Mouse (Mus musculus) midbrain, postnatal 0 days (tissue): ENCODE measurements around the gene Gmpr2. TPM values are rescaled to one million over a fixed set of nuclear protein-coding genes. Genes with fewer than 3 reads are reported as not detected.

Source experiments
- ATAC-seq: fragments of 200-750 bp; cut with Nextera tagmentation; 2 replicates; pipeline ENCODE4 v1.8.0; 2017; ENCODE audit warnings: moderate number of reproducible peaks, mild to moderate bottlenecking, moderate TSS enrichment, moderate library complexity; ENCODE audit not compliant: low FRiP score
- DNase-seq: peaks from one replicate; pipeline ENCODE4 v3.0.0-alpha.2; 2015; ENCODE audit warnings: low spot score
- H3K27ac ChIP-seq: fragments of 300-500 bp; sonication (generic); 2 replicates; pipeline ENCODE4 v1.5.1; 2014; ENCODE audit warnings: low read depth, mild to moderate bottlenecking, low read length, mixed read lengths
- H3K27me3 ChIP-seq: fragments of 300-500 bp; sonication (generic); 2 replicates; pipeline ENCODE4 v1.6.1; 2014; ENCODE audit warnings: low read length, control low read depth, mixed read lengths; ENCODE audit not compliant: insufficient read depth
- H3K36me3 ChIP-seq: fragments of 300-500 bp; sonication (generic); 2 replicates; pipeline ENCODE4 v1.6.1; 2014; ENCODE audit warnings: low read length, control low read depth, mixed read lengths; ENCODE audit not compliant: insufficient read depth
- H3K4me1 ChIP-seq: fragments of 300-500 bp; sonication (generic); 2 replicates; pipeline ENCODE4 v1.6.1; 2014; ENCODE audit warnings: mild to moderate bottlenecking, control low read depth, antibody characterized with exemption, low read length, mixed read lengths; ENCODE audit not compliant: insufficient read depth
- H3K4me2 ChIP-seq: fragments of 300-500 bp; sonication (generic); 2 replicates; pipeline ENCODE4 v1.6.1; 2014; ENCODE audit warnings: low read depth, mild to moderate bottlenecking, low read length, mixed read lengths; ENCODE audit not compliant: poor library complexity, severe bottlenecking
- H3K4me3 ChIP-seq: fragments of 300-500 bp; sonication (generic); 2 replicates; pipeline ENCODE4 v1.5.1; 2014; ENCODE audit warnings: low read depth, mild to moderate bottlenecking, low read length, moderate library complexity
- H3K9ac ChIP-seq: fragments of 300-500 bp; sonication (generic); replicated peaks from 2 replicates; pipeline ENCODE4 v1.6.1; 2014; ENCODE audit warnings: mild to moderate bottlenecking, low read length, moderate library complexity, mixed read lengths; ENCODE audit not compliant: poor library complexity, severe bottlenecking
- H3K9me3 ChIP-seq: fragments of 300-500 bp; sonication (generic); 2 replicates; pipeline ENCODE4 v1.6.1; 2016; ENCODE audit warnings: low read length, control low read depth
- CTCF ChIP-seq: IDR thresholded peaks from 2 replicates; pipeline ENCODE4 v1.5.1; 2016; ENCODE audit warnings: antibody characterized with exemption, mild to moderate bottlenecking
- WGBS: fragments of 180-500 bp; shearing (Covaris S2); extraction: QIAGEN DNeasy Blood & Tissue Kit; methylation state at CpG from one replicate; pipeline ENCODE4 v1.1.7; 2014; 5-methylcytosine and 5-hydroxymethylcytosine counted together
- polyA plus RNA-seq: library from polyadenylated mRNA; unstranded; fragments of >200 nt; fragmentation: Nextera tagmentation; extraction: Ambion mirVana; gene quantifications from 2 replicates; pipeline ENCODE4 v1.2.1, GENCODE M21; 2015
- total RNA-seq: library from RNA; depleted of rRNA; stranded (reverse); fragments of >200 nt; gene quantifications from 2 replicates; pipeline ENCODE4 v1.2.3, GENCODE M21; 2014

Gmpr2 gene
- total and polyA plus RNA-seq, 2 experiments from 2014 or later: 19.9 to 36.7 TPM

DNA sequence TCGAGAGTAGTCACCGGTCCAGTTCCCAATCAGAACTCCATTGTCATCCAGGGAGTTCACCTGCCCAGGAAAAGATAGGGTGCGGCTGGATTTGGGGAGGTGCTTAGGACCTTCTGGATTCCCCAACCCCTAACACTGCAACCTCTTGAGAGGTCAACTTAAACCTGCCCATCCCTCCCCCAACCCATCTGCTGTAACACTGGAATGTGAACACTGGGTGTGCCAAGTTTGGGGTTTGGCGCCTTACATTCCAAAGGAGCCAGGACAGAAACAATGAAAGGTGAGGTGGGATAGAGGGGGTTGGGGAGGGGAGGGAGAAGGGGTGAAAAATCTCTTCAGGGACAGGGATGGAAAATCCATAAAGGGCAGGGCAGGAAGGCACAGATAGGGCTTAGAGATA is 37.8 kb downstream of the Gmpr2 start:
- no peak overlapping the region for H3K27ac ChIP-seq
- H3K36me3 ChIP-seq: no peaks in the 10 kb centered on the region
- no peak overlapping the region for H3K4me2 ChIP-seq
- 0 out of 2 replicates have a peak, but pooled peaks cover 5% of the 10 kb centered on the region for H3K27me3 ChIP-seq
- WGBS: 86% methylated on average over 4 of the region's 4 CpGs
- no peak for DNase-seq
- no peaks in the 10 kb centered on the region for H3K9me3 ChIP-seq
- no peak overlapping the region for H3K4me3 ChIP-seq
- no peak for TF ChIP-seq CTCF
- no peak for ATAC-seq
- H3K9ac ChIP-seq: no peak overlapping the region
- no peaks in the 10 kb centered on the region for H3K4me1 ChIP-seq

DNA sequence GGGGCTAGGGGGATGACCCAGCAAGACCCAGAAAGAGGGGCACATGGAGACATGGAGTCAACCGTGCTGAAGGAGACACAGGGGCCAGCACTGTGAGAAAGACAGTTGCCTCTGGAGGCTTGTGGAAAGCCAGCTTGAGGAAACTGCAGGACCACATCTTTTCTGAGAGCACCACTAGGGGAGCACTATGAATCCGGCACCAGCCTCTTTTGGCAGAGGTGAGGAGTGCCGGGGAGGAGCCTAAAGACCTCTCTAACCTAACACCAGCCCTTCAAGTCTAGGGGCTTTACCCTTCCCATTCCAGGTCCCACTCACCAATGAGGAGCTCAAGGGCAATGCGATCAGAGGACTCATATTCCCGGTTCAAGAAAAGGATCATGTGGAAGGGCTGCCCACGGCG is 40.0 kb downstream of the Gmpr2 start:
- no peak overlapping the region for H3K27ac ChIP-seq
- no peak for TF ChIP-seq CTCF
- H3K9me3 ChIP-seq: no peaks in the 10 kb centered on the region
- H3K36me3 ChIP-seq: peaks cover 9% of the 10 kb centered on the region
- WGBS: 77% methylated on average over 7 of the region's 7 CpGs
- DNase-seq (no peak), ATAC-seq (no peak)
- H3K27me3 ChIP-seq: 0 out of 2 replicates have a peak, but pooled peaks cover 5% of the 10 kb centered on the region
- no peaks in the 10 kb centered on the region for H3K4me1 ChIP-seq
- H3K9ac ChIP-seq: no peak overlapping the region
- no peak overlapping the region for H3K4me2 ChIP-seq
- H3K4me3 ChIP-seq: no peak overlapping the region

DNA sequence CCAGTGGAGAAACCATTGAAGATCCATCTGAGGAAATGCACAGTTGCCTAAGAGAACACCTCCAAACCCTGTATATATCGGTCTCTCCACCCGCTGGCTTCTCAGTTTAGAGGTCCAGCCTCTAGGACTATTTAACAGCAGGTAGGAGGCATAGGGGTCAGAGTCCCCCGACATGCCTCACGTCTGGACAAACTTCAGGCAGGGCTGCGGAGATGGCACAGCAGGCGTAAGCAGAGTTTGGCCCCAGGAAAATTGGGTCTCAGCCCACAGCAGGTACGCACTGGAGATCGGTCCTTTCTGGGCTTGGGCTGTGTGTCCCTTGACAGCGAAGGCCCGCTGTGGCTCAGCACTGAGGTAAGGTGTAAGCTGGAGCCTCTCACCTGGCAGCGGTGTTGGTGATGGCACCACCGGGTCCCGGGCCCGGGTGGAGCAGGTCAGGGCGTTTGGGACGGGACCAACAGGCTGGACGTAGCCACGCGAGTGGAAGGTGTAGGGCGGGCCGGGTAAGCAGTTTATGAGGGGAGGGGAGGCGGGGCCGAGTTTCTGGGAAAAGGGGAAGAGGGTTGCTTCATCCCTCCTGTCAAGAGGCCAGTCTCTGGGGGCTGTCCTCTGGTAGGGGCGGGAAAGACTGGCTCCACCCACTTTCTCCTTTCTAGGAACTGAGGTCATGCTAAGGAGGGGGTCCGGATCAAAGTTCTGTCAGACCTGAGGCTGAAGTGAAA is 41.4 kb downstream of the Gmpr2 start:
- ATAC-seq (no peak), DNase-seq (no peak)
- 0 out of 2 replicates have a peak, but pooled peaks cover 5% of the 10 kb centered on the region for H3K27me3 ChIP-seq
- H3K4me1 ChIP-seq: no peaks in the 10 kb centered on the region
- no peak overlapping the region for H3K4me2 ChIP-seq
- no peak overlapping the region for H3K4me3 ChIP-seq
- TF ChIP-seq CTCF: no peak
- 17% methylated on average over 24 of the region's 25 CpGs for WGBS
- H3K27ac ChIP-seq: no peak overlapping the region
- H3K36me3 ChIP-seq: peaks cover 19% of the 10 kb centered on the region
- no peaks in the 10 kb centered on the region for H3K9me3 ChIP-seq
- no peak overlapping the region for H3K9ac ChIP-seq

DNA sequence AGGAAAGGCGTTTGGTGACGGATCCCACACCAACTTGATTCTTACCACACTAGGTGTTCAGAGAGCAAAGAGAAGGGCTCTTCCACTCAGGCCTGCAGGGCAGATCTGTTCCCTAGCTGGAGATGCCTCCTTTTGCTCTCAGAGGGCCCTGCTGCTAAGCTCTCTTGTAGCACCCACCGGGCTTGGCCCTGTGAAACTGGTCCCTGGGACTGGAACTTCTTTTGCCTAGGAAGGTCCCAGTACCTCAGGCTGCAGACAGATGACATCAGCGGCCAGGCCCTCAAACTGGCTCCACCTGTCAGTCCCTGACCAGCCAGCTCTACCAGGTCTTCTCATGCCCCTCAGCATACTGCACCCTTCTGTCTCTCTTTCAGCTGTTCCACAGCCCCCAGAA is 42.0 kb downstream of the Gmpr2 start, which contains the start of gene Tgm1:
TSS of gene Tgm1 (minus strand) at position 198 of the 394 bp plus-strand sequence.
- H3K4me3 ChIP-seq: no peak within 1 kb of the TSS
- peaks cover 23% of the 10 kb centered on the region for H3K36me3 ChIP-seq
- H3K27me3 ChIP-seq: 0 out of 2 replicates have a peak, but pooled peaks cover 5% of the 10 kb centered on the region
- no peak within 1 kb of the TSS for H3K27ac ChIP-seq
- ATAC-seq (no peak), DNase-seq (no peak)
- 43% methylated on average over 4 of the region's 4 CpGs for WGBS
- H3K9me3 ChIP-seq: no peaks in the 10 kb centered on the region
- no peak within 1 kb of the TSS for H3K9ac ChIP-seq
- TF ChIP-seq CTCF: no peak
- no peaks in the 10 kb centered on the region for H3K4me1 ChIP-seq
- no peak within 1 kb of the TSS for H3K4me2 ChIP-seq

DNA sequence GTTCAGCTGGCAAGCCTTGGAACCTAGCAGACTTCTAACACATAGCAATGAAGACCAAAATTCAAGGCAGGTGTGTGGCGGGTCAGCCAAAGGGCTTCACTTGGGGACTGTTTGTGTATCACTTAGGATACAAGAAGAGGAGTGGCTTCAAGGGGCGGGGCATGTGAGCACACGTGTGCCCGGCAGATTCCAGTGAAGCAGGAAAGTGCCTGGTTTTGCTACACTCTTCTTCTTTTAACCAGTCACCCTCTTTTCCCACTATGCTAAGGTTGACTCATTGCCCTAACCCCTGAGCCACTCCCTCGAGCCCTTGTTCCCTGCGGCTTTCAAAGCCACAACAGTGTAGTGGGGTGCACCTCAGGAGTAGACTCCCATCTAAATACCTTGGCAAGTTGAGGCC is 43.2 kb downstream of the Gmpr2 start:
- WGBS: 39% methylated on average over 6 of the region's 6 CpGs

DNA sequence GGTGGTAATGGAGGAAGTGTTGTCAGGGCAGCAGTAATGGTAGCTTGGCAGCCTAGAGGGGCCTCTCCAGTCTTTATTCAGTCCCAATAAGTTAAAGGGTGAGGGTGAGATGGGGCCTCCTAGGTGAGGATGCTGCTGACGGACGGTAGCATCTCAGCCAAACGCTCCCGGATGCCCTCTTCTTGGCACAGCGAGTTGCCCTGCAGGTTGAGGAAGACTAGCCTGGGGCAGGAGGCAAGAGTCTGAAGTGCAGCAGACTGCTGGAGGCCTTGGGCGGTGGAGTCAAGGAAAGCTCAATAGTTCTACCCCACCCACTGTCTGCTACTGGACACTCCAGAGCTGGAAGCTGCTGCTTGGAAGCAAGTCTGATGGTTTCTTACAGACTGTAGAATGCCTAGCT is 44.5 kb downstream of the Gmpr2 start:
- TF ChIP-seq CTCF: no peak
- WGBS: 98% methylated on average over 6 of the region's 6 CpGs
- Histone ChIP-seq H3K4me2 (no peak overlapping the region), H3K27me3 (0 out of 2 replicates have a peak, but pooled peaks cover 5% of the 10 kb centered on the region), H3K36me3 (peaks cover 31% of the 10 kb centered on the region), H3K4me1 (peaks cover 5% of the 10 kb centered on the region; the same call in 1 of the 2 replicates), H3K27ac (no peak overlapping the region), H3K9me3 (no peaks in the 10 kb centered on the region), H3K4me3 (no peak overlapping the region), H3K9ac (no peak overlapping the region)
- no peak for DNase-seq
- no peak for ATAC-seq

More for the DNA sequence above, 43.2 kb downstream of the Gmpr2 start:
- Histone ChIP-seq H3K4me1 (no peaks in the 10 kb centered on the region), H3K9ac (no peak overlapping the region), H3K27ac (no peak overlapping the region), H3K36me3 (peaks cover 27% of the 10 kb centered on the region), H3K4me3 (no peak overlapping the region), H3K9me3 (no peaks in the 10 kb centered on the region), H3K27me3 (0 out of 2 replicates have a peak, but pooled peaks cover 5% of the 10 kb centered on the region), H3K4me2 (no peak overlapping the region)
- ATAC-seq (no peak), DNase-seq (no peak)
- no peak for TF ChIP-seq CTCF
